In genomic region chr1:134562457-134562856, GRCm38 (mm10) we compare ENCODE assay signal across 9 mouse cellular contexts. TPM values are rescaled to one million over a fixed set of nuclear protein-coding genes. Genes with fewer than 3 reads are reported as not detected.
DNase-seq lines count a peak whose midpoint lies in the region; ATAC-seq and TF ChIP-seq lines count a peak whose summit lies in the region.
"Had no signal": no experiment of that assay in that cellular context is flagged by ENCODE, and none has a peak within 500 bp of the region (broad histone marks: within the 10 kb centered on the region; RNA-seq: fewer than 3 reads in every experiment).

No protein-coding gene starts in this region.

- no peaks in the 10 kb centered on the region for H3K9me3 ChIP-seq in forebrain, embryonic 10.5 days
- no peaks in the 10 kb centered on the region for H3K9me3 ChIP-seq in limb, embryonic 12.5 days
- H3K9me3 ChIP-seq in neural tube, embryonic 14.5 days (ENCODE audit: control insufficient read depth, low read length): no peaks in the 10 kb centered on the region

- DNase-seq in layer of hippocampus, adult 2 months (ENCODE audit: low spot score in 2 of 2): no peak
- no peak for DNase-seq in layer of hippocampus, adult 9-10 months (ENCODE audit: low spot score)
- DNase-seq in forebrain, embryonic 10.5 days (ENCODE audit: extremely low spot score, low spot score): no peak
- no peak for DNase-seq in cerebellum, adult 9-10 months
- DNase-seq: cerebellum, adult 18-20 months had no signal

- H3K9ac ChIP-seq in limb, embryonic 12.5 days (replicated peaks): peak overlapping the region; percentile 100
- H3K9ac ChIP-seq in neural tube, embryonic 14.5 days (replicated peaks; ENCODE audit: low read depth, low read length): peak overlapping the region; percentile 100

- peak overlapping the region; percentile 63 for H3K4me2 ChIP-seq in limb, embryonic 12.5 days
- H3K4me2 ChIP-seq in neural tube, embryonic 14.5 days (ENCODE audit: low read depth, low read length): peak overlapping the region; percentile 70

- no peak for TF ChIP-seq CTCF in layer of hippocampus, adult 2 months (conservative IDR thresholded peaks at IDR 0.05)

- H3K36me3 ChIP-seq in forebrain, embryonic 10.5 days (replicated peaks): peaks cover 2% of the 10 kb centered on the region; the same call in 1 of the 2 replicates
- H3K36me3 ChIP-seq in limb, embryonic 12.5 days: no peaks in the 10 kb centered on the region
- no peaks in the 10 kb centered on the region for H3K36me3 ChIP-seq in neural tube, embryonic 14.5 days (ENCODE audit: control insufficient read depth, insufficient read depth, low read length)

- H3K4me1 ChIP-seq in forebrain, embryonic 10.5 days: peaks cover 34% of the 10 kb centered on the region
- H3K4me1 ChIP-seq in limb, embryonic 12.5 days (replicated peaks): peaks cover 34% of the 10 kb centered on the region
- H3K4me1 ChIP-seq in neural tube, embryonic 14.5 days (ENCODE audit: control insufficient read depth, insufficient read depth, low read length): peaks cover 21% of the 10 kb centered on the region

- no peaks in the 10 kb centered on the region for H3K27me3 ChIP-seq in forebrain, embryonic 10.5 days (ENCODE audit: poor library complexity, severe bottlenecking)
- no peaks in the 10 kb centered on the region for H3K27me3 ChIP-seq in limb, embryonic 12.5 days
- H3K27me3 ChIP-seq in neural tube, embryonic 14.5 days (ENCODE audit: control insufficient read depth, insufficient read depth, low read length): no peaks in the 10 kb centered on the region

- H3K27ac ChIP-seq in layer of hippocampus, adult 2 months: peak overlapping the region; percentile 95; the same call in 1 of the 2 replicates
- peak overlapping the region; percentile 98 for H3K27ac ChIP-seq in forebrain, embryonic 10.5 days
- no peak overlapping the region for H3K27ac ChIP-seq in limb, embryonic 12.5 days
- peak overlapping the region; percentile 2; the same call in 1 of the 2 replicates for H3K27ac ChIP-seq in neural tube, embryonic 14.5 days (ENCODE audit: low read depth, low read length)

- peak overlapping the region; percentile 80 for H3K4me3 ChIP-seq in layer of hippocampus, adult 2 months
- peak overlapping the region; percentile 100 for H3K4me3 ChIP-seq in forebrain, embryonic 10.5 days
- H3K4me3 ChIP-seq in limb, embryonic 12.5 days (replicated peaks): peak overlapping the region; percentile 100
- peak overlapping the region; percentile 100 for H3K4me3 ChIP-seq in neural tube, embryonic 14.5 days (ENCODE audit: low read depth, low read length)

- ATAC-seq in limb, embryonic 12.5 days (ENCODE audit: insufficient number of reproducible peaks, insufficient read depth, low FRiP score, low TSS enrichment, low read depth): no peak
- ATAC-seq in neural tube, embryonic 14.5 days (ENCODE audit: low read depth): no peak
- ATAC-seq in erythroid progenitor cell, adult 5-6 weeks (replicated peaks; ENCODE audit: low FRiP score, poor library complexity, severe bottlenecking): no peak
- ATAC-seq in CD4-positive, CD25-positive, alpha-beta regulatory T cell, adult 4 months: no peak

RNA-seq across cellular contexts. Expression of gene Kdm5b, which starts 2.5 kb away (rescaled TPM):
- total RNA-seq in layer of hippocampus, adult 2 months (2021): 10 to 100 TPM; 69.1 to 72.6 TPM
- 60.6 and 62.1 TPM in 2 replicates for polyA plus RNA-seq in forebrain, embryonic 10.5 days (2016; fragmentation: Nextera tagmentation; extraction: Ambion mirVana)
- 105 and 111 TPM in 2 replicates for polyA plus RNA-seq in limb, embryonic 12.5 days (2016; fragmentation: Nextera tagmentation; extraction: Ambion mirVana)
- polyA plus RNA-seq in neural tube, embryonic 14.5 days (2014; fragmentation: Nextera tagmentation; extraction: Ambion mirVana): 89.9 and 106 TPM in 2 replicates
- total RNA-seq in erythroid progenitor cell, adult 5-6 weeks (2015; ENCODE audit: low replicate concordance): 5.4 and 20.1 TPM in 2 replicates
- total RNA-seq in erythroid progenitor cell, adult 5-6 weeks (2017; ENCODE audit: low replicate concordance): 2.2 and 4.1 TPM in 2 replicates
- polyA plus RNA-seq in CD4-positive, CD25-positive, alpha-beta regulatory T cell, adult 4 months (2017; shearing (Covaris generic)): 10 to 100 TPM; 15.5 to 18.1 TPM

RNA-seq across cellular contexts. Expression of gene Mgat4e, which starts 13.0 kb away (rescaled TPM):
- not detected for total RNA-seq in layer of hippocampus, adult 2 months (2021)
- polyA plus RNA-seq in forebrain, embryonic 10.5 days (2016; fragmentation: Nextera tagmentation; extraction: Ambion mirVana): not detected in 2 replicates
- not detected in 2 replicates for polyA plus RNA-seq in limb, embryonic 12.5 days (2016; fragmentation: Nextera tagmentation; extraction: Ambion mirVana)
- not detected in 2 replicates for polyA plus RNA-seq in neural tube, embryonic 14.5 days (2014; fragmentation: Nextera tagmentation; extraction: Ambion mirVana)
- not detected in 2 replicates for total RNA-seq in erythroid progenitor cell, adult 5-6 weeks (2015; ENCODE audit: low replicate concordance)
- not detected in 2 replicates for total RNA-seq in erythroid progenitor cell, adult 5-6 weeks (2017; ENCODE audit: low replicate concordance)
- polyA plus RNA-seq in CD4-positive, CD25-positive, alpha-beta regulatory T cell, adult 4 months (2017; shearing (Covaris generic)): not detected
